Mouse (Mus musculus): ENCODE results near the gene Pip5k1b.

The Pip5k1b gene

DNA sequence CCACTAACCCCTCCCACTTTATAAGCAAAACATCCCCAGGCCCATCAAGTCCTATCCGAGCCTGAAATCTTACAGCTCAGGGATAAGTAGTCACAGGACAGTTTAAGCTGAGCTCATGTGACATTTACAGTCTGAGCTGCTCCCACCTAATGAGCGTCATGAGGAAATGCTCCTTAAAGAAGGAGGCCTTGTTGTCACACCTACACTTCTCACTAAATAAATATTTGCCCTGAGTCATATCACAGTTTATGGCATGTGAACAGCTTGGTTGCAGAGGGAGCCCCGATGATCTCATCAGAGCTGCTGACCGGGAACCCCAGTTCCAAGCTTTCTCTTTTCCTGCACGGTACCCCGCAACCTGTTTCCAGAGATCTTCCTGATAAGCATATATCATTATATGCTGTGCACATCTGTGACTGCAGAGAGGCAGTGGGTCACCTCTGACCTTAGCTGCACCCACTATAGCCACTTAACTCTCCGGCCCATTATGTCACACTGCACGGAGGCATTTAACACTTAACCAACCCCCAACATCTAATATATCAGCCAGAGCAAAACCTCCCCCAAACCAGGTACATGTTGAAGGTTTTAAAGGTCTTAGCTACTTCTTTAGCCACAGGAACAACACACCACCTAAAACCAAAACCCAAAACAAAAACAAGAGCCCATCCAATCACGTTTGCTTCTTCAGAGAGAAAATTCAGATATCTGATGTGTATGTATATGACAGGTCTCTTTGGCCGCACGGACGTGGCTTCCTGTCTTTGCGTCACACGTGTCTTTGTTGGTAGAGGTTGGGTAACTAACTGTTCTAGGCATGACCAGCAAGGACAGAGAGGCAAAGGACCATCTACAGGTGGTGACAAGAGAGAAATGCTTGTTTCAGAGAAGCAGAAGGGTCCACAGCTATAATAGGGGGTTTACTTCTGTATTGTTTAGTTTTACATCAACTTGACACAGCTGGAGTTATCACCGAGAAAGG is 40.7 kb downstream of the Pip5k1b start:
- peak; percentile 57 for DNase-seq

GRCm38 (mm10) chr19:24513105-24513843 is 42.4 kb downstream of the Pip5k1b start:
- no peak for DNase-seq

DNA sequence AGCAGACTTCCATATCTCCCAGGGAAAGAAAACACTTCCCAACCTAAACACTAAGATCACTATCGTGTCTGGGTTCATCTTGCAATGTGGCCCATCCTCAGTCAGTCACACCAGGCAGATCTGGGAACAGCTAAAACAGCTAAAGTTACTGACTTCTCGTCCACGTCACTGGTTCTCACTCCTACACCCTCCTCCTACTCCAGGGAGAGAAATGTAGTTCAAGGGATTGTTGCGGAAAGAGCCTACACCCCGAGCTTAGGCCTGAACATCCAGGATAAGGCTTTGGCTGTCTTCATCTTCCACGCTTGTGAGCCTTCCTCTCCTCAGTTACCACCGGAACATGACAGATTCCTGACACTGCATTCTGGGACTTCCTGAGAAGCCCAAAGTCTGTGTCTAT is 43.7 kb downstream of the Pip5k1b start:
- DNase-seq = no peak

- DNase-seq = no peak
Observed at GRCm38 (mm10) chr19:24509391-24509790, 46.3 kb downstream of the Pip5k1b start.

DNA sequence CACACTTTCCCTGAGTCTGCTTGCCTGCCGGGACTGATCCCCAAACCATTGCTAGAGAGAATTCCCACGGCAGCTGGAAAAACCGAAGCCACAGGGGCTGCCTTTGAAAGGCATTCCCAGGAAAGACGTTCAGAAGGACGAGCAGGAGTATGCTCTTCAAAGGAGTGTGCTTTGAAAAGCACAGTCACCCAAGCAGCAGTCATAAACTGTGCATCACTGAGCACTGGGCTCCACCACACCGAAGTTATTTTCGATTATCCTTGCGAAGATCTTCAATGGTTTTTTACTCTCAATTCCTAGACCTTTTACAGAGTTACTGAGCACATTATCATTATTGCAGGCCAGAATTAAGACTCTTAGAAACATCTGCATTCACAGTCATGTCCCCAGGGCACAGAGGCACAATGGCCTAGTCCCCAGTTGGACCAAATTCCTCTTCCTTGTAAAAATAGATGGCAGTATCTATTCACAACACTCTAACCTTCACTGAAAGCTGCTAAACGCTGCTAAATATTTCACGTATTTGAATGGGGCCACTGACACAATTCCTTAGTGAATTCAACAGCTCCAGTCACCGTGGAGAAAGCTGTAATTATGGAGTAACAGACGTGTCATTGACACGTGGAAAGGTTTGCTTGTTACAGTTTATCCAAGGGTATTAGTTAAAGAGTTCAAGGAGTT is 47.4 kb downstream of the Pip5k1b start:
- DNase-seq = no peak

- no peak for DNase-seq
Observed at GRCm38 (mm10) chr19:24502736-24503421, 52.8 kb downstream of the Pip5k1b start.

- no peak for DNase-seq
Observed at GRCm38 (mm10) chr19:24501525-24501924, 54.1 kb downstream of the Pip5k1b start.

DNA sequence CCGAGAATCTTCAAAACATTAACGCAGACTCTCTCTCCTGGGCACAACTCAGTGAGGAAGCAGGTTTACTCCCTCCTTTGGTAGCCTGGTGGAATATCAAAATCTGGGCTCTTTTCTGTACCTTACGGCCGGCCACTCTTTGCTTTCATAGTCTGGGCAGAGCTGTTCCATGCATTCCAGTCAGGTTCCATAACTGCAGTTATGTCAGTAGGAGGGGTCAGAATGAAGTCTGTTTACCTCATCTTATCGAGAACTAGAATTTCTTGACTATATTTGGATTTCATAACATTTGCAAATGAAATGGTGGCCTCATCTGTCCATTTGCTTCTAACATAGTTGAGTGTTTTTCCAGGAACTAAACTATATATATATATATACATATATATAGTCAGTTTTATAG is 55.2 kb downstream of the Pip5k1b start:
- DNase-seq = no peak

- DNase-seq = no peak
Observed at GRCm38 (mm10) chr19:24499291-24499690, 56.4 kb downstream of the Pip5k1b start.

DNA sequence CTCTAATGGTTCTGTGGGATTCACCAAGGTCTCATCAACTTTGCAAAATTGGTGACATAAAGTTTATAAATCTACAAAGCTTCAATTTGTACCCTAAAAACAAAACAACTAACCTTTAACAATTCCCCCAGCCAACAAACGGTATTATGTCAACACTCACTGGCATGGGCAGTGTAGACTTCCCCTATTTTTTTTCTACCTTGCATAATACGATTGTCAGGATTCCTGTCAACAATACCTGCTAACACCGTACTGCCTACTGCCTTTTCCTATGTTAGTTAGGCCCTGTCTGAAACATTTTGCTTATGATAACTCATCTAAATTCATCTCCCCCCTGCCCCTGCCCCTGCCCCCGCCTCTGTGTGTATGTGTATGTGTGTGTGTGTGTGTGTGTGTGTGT is 61.8 kb downstream of the Pip5k1b start:
- DNase-seq = no peak

- no peak for DNase-seq
Observed at GRCm38 (mm10) chr19:24491824-24492223, 63.8 kb downstream of the Pip5k1b start.

- DNase-seq = no peak
Observed at GRCm38 (mm10) chr19:24490275-24490674, 65.4 kb downstream of the Pip5k1b start.

GRCm38 (mm10) chr19:24486433-24487296 is 69.0 kb downstream of the Pip5k1b start:
- DNase-seq = no peak

- no peak for DNase-seq
Observed at GRCm38 (mm10) chr19:24484612-24485194, 71.0 kb downstream of the Pip5k1b start.

DNA sequence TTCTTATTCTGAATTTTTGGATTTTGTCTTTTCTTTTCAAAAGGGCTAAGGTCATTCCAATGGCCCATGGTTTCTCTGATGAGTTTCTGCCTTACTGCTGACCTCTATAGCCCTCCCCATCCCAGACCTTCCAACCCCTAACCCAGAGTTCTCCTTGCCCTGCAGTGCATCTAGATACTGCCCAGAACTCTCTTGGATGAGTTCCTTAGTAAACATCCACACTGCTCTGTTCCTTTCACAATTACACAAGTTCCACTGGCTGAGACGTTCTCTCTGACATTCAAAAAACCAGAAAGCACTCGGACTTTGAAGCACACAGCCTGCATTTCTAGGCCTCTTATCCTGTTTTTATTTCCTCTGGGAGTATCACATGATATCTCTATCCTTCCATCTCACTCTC is 74.8 kb downstream of the Pip5k1b start:
- no peak for DNase-seq

DNA sequence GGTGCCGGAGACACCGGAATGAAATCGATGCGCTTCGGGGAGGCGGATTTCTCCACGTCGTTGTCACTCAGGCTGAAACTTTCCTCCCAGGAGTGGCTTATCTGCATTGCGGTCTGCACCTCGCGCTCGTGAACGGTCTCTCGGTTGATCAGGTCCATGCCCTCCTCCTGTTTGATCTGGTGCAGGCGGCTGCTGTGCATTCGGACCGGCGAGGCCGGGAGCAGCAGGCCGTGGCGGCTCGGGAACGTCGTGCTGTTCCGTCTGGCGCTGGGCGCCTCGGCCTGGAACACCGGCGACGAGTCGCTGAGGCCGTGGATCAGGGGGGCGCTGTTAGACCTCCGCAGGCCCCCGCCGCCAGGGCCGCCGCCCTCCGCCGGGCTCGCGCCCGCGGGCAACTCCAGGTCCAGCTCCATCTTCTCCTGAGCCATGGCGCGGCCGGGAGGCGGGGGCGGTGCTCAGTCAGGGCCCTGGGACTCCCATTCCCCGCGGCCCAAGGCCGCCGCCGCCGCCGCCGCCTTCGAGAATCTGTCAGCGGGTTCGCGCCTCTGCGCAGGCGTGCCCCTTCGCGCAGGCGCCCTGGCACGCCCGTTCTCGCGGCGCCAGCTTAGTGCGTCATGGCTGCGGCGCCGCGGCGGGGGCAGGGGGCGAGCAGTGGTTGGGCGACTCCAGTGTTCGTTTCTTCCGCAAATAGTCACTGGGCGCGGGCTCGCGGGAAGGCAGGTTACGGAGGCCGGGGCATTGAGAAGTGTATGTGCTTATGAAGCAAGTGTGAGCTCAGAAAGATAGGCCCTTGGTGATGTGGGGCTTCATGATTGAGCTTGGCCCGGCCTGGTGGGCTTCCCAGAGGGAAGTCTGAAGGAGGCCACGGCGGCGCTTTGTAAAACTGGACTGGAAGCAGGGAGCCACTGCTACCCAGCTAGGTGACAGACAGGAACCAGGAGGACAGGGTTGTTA is 78.5 kb downstream of the Pip5k1b start, which contains the start of gene Fam122a:
Gene Fam122a, minus strand, starts transcription at position 428 of the 954 bp plus-strand sequence.
- DNase-seq = peak; percentile 89

- no peak for DNase-seq
Observed at GRCm38 (mm10) chr19:24476461-24476860, 79.2 kb downstream of the Pip5k1b start.

- DNase-seq = peak; percentile 15
Observed at GRCm38 (mm10) chr19:24475281-24475680, 80.4 kb downstream of the Pip5k1b start.

- DNase-seq = peak; percentile 53
Observed at GRCm38 (mm10) chr19:24472512-24472911, 83.2 kb downstream of the Pip5k1b start.

GRCm38 (mm10) chr19:24471538-24471937 is 84.1 kb downstream of the Pip5k1b start:
- peak; percentile 16 for DNase-seq
